Mouse (Mus musculus) ES-E14 (cell line): Measurements from ENCODE around the gene Hs1bp3. TPM values are rescaled to one million over a fixed set of nuclear protein-coding genes. Genes with fewer than 3 reads are reported as not detected.

Experiments
- DNase-seq: peaks from one replicate; pipeline ENCODE4 v3.0.0-alpha.2; 2013; ENCODE audit warnings: low read depth, low spot score
- H3K27ac ChIP-seq: 2 replicates; pipeline ENCODE4 v1.5.1; 2012; ENCODE audit warnings: low read depth, mild to moderate bottlenecking, low read length, moderate library complexity, mixed read lengths; ENCODE audit not compliant: poor library complexity, insufficient read depth, severe bottlenecking
- H3K36me3 ChIP-seq: 2 replicates; pipeline ENCODE4 v1.6.1; 2012; ENCODE audit warnings: mild to moderate bottlenecking, low read length, moderate library complexity, mixed read lengths; ENCODE audit not compliant: control insufficient read depth, poor library complexity, insufficient read depth, severe bottlenecking
- H3K4me1 ChIP-seq, 2 experiments: fragments of 150-350 bp in 1 of 2; sonication (generic) in 1 of 2; 2 replicates each; pipeline ENCODE4 v1.6.1; 2012; ENCODE audit warnings: low read length in 2 of 2, mild to moderate bottlenecking in 1 of 2, mixed read lengths in 1 of 2; ENCODE audit not compliant: control insufficient read depth in 2 of 2, insufficient read depth in 2 of 2, poor library complexity in 1 of 2
- H3K4me3 ChIP-seq, 2 experiments: fragments of 150-350 bp in 1 of 2; sonication (generic) in 1 of 2; 2 replicates each; pipeline ENCODE4 v1.5.1; 2012; ENCODE audit warnings: low read length in 2 of 2, low read depth in 1 of 2, mild to moderate bottlenecking in 1 of 2, mixed read lengths in 1 of 2; ENCODE audit not compliant: insufficient read depth in 1 of 2, poor library complexity in 1 of 2, severe bottlenecking in 1 of 2
- H3K9ac ChIP-seq: 2 replicates; pipeline ENCODE4 v1.6.1; 2012; ENCODE audit warnings: low read depth, mild to moderate bottlenecking, low read length, mixed read lengths; ENCODE audit not compliant: poor library complexity, insufficient read depth, severe bottlenecking
- H3K9me3 ChIP-seq: fragments of 150-350 bp; sonication (generic); 2 replicates; pipeline ENCODE4 v1.6.1; 2012; ENCODE audit warnings: low read depth, mild to moderate bottlenecking, low read length; ENCODE audit not compliant: control insufficient read depth, insufficient read depth
- CHD2 ChIP-seq: IDR thresholded peaks from 2 replicates; pipeline ENCODE4 v1.6.1; 2014; ENCODE audit warnings: mild to moderate bottlenecking, low read depth, low read length, inconsistent platforms
- HCFC1 ChIP-seq: IDR thresholded peaks from 2 replicates; pipeline ENCODE4 v1.6.1; 2012; ENCODE audit warnings: low read length, inconsistent platforms, borderline replicate concordance; ENCODE audit not compliant: insufficient read depth
- MAFK ChIP-seq: IDR thresholded peaks from 2 replicates; pipeline ENCODE4 v1.6.1; 2014; ENCODE audit warnings: mild to moderate bottlenecking, low read depth, low read length, inconsistent platforms; ENCODE audit not compliant: insufficient read depth
- ZC3H11A ChIP-seq: IDR thresholded peaks from 2 replicates; pipeline ENCODE4 v1.6.1; 2012; ENCODE audit warnings: low read depth, mild to moderate bottlenecking, inconsistent platforms, low read length, borderline replicate concordance
- ZNF384 ChIP-seq: IDR thresholded peaks from 2 replicates; pipeline ENCODE4 v1.6.1; 2012; ENCODE audit warnings: low read depth, low read length, inconsistent platforms
- in situ Hi-C, 2 experiments: fragments of 600-800 bp; cut with MboI; formaldehyde crosslinking; loops; one replicate each; pipeline ENCODE4 v1.15.1; 2025; ENCODE audit warnings: low sequenced_read_pairs in 2 of 2, inconsistent platforms in 1 of 2; ENCODE audit not compliant: unreplicated experiment in 2 of 2
- total RNA-seq: library from RNA; depleted of rRNA; stranded (reverse); fragments of 300-350 nt; gene quantifications from 2 replicates; pipeline ENCODE4 v1.2.3, GENCODE M21; 2012

The Hs1bp3 gene
- total RNA-seq, 1 experiment = 7.9 TPM

GRCm38 (mm10) chr12:8379795-8380521 is 66.7 kb downstream of the Hs1bp3 start:
- Histone ChIP-seq H3K36me3 (no peaks in the 10 kb centered on the region), H3K9me3 (no peaks in the 10 kb centered on the region), H3K4me3 (no peak overlapping the region), H3K9ac (no peak overlapping the region), H3K27ac (no peak overlapping the region), H3K4me1 (no peaks in the 10 kb centered on the region)
- no peak for DNase-seq
- in situ Hi-C loops = no loop called here
- TF ChIP-seq CHD2 (no peak), ZNF384 (no peak), MAFK (no peak), ZC3H11A (no peak), HCFC1 (no peak)

GRCm38 (mm10) chr12:8380944-8381343 is 67.7 kb downstream of the Hs1bp3 start:
- Histone ChIP-seq H3K4me3 (no peak overlapping the region), H3K9ac (no peak overlapping the region), H3K4me1 (no peaks in the 10 kb centered on the region), H3K27ac (no peak overlapping the region), H3K9me3 (no peaks in the 10 kb centered on the region), H3K36me3 (no peaks in the 10 kb centered on the region)
- in situ Hi-C loops = no loop called here
- no peak for TF ChIP-seq MAFK
- TF ChIP-seq HCFC1 = no peak
- TF ChIP-seq CHD2 = no peak
- no peak for TF ChIP-seq ZC3H11A
- no peak for TF ChIP-seq ZNF384
- DNase-seq = no peak

- H3K4me1 ChIP-seq = no peaks in the 10 kb centered on the region
- H3K27ac ChIP-seq = no peak overlapping the region
- no peaks in the 10 kb centered on the region for H3K36me3 ChIP-seq
- TF ChIP-seq HCFC1 = no peak
- TF ChIP-seq CHD2 = no peak
- TF ChIP-seq MAFK = no peak
- no peak for TF ChIP-seq ZNF384
- no peak for TF ChIP-seq ZC3H11A
- in situ Hi-C loops = no loop called here
- H3K9me3 ChIP-seq = no peaks in the 10 kb centered on the region
- DNase-seq = no peak
- H3K9ac ChIP-seq = no peak overlapping the region
- H3K4me3 ChIP-seq = no peak overlapping the region
Observed at GRCm38 (mm10) chr12:8381940-8382339, 68.7 kb downstream of the Hs1bp3 start.

GRCm38 (mm10) chr12:8383822-8384221 is 70.6 kb downstream of the Hs1bp3 start:
- Histone ChIP-seq H3K4me1 (no peaks in the 10 kb centered on the region), H3K9ac (no peak overlapping the region), H3K36me3 (no peaks in the 10 kb centered on the region), H3K27ac (no peak overlapping the region), H3K9me3 (no peaks in the 10 kb centered on the region), H3K4me3 (no peak overlapping the region)
- in situ Hi-C loops = no loop called here
- TF ChIP-seq ZNF384 (no peak), ZC3H11A (no peak), HCFC1 (no peak), MAFK (no peak), CHD2 (no peak)
- DNase-seq = no peak
